Mouse (Mus musculus) gastrocnemius, adult 8-10 months (tissue): ENCODE data around the gene Arhgef2. TPM values are rescaled to one million over a fixed set of nuclear protein-coding genes. Genes with fewer than 3 reads are reported as not detected.

ENCODE experiments used
- DNase-seq, 2 experiments: peaks; one replicate each; pipeline ENCODE4 v3.0.0; 2022; ENCODE audit warnings: low spot score in 2 of 2
- total RNA-seq, 4 experiments: library from RNA; stranded (reverse); gene quantifications; 2 replicates each; pipeline ENCODE4 v1.2.4; 2022

The Arhgef2 gene
- total RNA-seq, 4 experiments from 2014 or later, result 13.5 to 19.0 (median 16.6) TPM

DNA sequence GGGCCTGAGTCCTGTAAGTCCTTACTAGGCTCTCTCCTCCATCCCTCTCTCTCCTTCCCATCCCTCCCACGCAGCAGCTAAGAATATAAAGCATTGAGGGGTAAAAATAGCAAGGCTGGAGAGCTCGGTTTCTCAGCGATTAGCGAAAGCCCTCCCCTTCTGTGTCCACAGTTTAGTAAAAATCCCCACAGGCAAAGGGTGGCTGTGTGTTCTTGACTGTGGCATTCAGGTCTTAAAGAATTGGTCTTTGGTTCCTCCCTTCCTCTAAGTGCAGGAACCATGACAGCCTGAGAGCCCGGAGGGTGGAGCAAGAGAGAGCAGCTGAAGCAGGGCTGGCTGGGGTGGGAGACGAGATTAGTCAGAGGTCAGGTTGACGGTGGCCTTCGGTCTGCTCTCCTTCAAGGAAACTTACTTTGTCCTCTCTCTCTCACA is 30.8 kb downstream of the Arhgef2 start:
- no peak for DNase-seq

GRCm38 (mm10) chr3:88637134-88637533 is 31.4 kb downstream of the Arhgef2 start:
- no peak for DNase-seq

DNA sequence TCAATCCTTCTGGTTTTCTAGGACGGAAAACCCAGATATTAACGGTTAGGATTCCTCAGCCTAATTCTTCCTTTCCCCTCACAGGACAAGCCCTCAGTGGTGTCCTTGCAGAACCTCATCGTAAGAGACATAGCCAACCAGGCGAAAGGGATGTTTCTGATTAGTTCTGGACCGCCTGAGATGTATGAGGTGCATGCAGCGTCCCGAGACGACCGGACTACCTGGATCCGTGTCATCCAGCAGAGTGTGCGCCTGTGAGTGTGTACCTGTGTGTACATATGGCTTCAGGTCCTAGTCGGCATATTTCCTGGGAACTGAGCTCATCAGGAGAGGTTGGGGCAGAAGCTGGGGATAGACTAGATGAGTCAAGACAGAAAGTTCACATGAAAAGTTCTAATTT is 33.5 kb downstream of the Arhgef2 start:
- DNase-seq, result no peak

GRCm38 (mm10) chr3:88640676-88641075 is 34.9 kb downstream of the Arhgef2 start:
- peak in 1 of 2 experiments; percentile 30 for DNase-seq

- no peak for DNase-seq
These were observed 37.3 kb downstream of the Arhgef2 start for GRCm38 (mm10) chr3:88643078-88643477.

- DNase-seq, result no peak
These were observed 40.2 kb downstream of the Arhgef2 start for GRCm38 (mm10) chr3:88645937-88646336.

DNA sequence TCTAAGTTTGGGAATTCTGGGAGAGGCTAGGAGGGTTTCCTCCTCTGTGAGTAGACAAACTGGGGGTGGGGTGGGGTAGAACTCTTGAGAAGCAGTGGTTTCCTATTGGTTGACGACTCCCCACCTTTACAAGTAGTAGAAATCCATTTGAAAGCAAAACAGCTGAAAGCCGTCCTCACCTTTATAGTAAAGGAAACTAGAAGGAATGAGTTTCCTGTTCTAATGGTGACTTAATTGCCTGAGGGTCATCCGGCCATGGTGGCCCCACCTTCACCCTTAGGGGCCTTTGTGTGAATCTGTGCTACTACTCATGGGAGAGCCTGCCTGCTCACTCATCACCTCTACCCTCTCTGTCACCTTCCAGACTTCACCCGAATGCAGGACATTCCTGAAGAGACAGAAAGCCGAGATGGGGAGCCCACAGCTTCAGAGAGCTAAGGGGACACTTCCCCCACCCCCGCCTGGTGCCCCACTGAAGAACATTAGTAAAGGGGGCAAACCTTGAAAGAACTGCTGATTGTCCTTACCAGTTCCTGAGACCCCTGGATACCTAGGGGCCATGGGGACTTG is 40.7 kb downstream of the Arhgef2 start:
- DNase-seq, result no peak

DNA sequence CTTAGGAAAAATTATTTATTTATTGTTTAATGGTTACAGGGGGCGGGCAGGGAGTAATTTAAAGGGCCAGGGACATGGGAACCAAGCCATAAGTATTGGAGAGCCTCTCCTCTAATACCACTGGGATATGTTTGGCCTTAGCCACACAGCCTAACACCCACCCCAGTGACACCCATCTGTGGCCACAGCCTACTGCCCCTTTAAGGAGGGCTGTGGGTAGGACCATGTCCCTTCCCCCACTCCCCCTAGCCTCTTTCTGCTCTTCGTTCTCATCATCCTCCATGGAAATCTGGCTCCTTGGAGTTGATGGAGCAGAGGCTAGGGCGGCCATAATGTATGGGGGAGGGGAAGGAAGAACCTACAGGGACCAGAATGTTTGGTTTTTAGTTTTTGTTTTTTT is 41.3 kb downstream of the Arhgef2 start:
- no peak for DNase-seq

DNA sequence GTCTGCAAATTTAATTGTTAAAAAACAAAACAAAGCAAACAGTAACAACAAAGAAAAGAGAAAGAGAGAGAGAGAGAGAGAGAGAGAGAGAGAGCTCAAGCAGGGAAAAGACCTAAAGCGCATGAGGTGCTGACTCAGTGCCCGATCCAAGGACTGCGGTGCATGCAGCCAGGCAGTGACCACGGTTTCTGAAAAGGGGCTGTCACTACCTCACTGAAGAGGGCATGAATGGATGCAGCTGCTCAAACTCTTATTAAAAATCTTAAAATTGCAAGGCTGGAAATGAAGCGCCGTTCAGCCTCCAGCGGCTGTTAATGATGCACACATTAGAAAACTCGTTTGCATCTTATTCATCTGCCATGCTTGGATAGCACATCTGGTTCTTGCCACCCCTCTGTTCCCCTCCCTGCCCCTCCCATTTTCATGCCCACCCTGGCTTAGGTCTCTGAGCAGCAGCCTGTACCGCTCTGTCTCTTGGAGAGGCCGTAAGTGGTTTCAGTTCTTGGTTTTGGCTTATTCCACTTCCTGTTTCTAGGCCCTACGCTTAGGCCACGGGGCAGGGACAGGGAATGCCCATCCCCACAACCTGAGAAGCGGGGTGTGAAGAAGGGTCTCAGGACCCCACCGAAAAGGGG is 42.1 kb downstream of the Arhgef2 start:
- DNase-seq, result no peak

DNA sequence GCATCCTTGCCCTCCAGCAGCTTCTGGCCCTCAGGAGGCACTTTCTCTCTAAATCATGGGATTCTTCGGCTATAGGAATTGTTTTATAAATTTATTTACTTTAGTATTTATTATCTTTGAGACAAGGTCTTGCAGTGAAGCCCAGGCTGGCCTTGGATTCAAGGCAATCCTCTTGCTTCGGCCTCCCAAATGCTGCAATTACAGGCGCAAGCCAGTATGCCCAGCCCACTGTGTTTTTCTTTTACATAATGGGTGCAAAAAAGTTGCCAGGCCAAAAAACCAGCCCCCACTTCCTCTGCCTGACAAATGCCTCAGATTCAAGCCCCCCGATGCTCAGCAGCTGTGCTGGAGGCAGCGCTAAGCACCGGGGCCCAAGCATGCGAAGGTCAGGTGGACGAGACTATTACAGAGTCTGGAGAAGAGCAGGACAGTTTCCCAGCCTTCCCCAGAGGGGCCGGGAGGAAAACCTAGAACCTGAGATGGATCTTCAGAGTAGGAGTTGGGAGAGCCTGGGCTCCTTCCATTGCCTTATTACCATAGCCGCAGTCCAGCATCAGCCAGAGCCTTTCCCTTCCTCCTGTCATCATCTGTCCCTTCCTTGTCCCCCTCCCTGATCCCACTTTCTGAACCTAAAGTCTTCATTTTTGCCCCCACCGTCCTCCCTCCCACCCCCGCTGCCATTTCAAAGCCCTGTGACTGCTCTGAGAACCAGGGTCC is 42.8 kb downstream of the Arhgef2 start:
- no peak for DNase-seq

DNA sequence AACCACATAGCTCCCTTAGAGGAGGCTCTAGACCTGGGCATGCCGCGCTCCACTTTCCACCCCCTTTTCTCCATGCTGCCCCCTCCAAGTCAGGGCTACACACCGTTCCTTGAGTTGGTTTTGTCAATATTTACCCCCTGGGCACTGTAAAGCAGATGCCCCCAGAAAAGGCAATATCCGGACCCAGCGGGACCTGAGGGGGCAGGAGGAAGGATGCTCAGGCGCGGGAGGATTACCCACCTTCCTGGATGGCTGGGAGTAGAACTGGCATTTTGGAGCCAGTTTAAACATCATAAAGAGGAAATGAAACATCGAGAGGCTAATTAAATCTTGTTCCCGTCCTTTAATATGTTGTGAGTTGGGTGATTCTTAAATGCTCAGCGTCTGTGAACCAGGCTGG is 43.4 kb downstream of the Arhgef2 start:
- DNase-seq, result no peak

- DNase-seq, result no peak
These were observed 44.2 kb downstream of the Arhgef2 start for GRCm38 (mm10) chr3:88649967-88650366.

DNA sequence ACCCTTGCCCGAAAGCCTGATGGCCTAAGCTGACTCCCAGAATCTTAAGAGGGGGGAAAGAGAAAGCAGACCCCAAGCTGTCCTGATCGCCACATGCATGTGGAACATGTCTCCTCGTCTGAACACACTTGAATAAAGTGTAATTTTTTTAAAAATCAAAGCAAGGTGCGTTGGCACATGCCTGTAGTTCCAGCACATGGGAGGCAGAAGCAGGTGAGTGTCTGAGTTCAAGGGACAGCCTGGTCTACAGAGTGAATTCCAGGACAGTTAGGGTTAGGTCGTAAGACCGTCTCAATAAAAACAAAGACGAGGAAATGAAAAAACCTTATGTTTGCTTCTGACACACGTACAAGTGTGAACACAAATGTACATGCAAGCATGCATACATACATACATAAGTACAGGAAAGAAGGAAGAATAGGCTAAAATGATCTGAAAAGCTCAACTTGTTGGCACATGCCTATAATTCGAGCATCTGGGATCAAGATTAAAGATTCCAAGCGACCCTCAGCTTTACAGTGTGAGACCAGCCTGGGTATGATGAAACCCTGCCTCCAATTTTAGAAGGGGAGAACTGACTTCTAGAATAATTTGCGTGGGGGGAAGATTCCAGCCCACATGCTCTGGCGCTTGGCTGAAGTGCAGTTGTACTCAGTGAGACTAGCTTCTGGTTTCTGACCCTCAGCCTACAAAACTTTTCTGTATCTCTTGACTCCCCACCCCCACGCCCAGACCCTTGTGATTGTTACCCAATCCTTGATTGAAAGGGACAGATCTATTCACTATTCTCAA is 45.1 kb downstream of the Arhgef2 start:
- DNase-seq, result no peak

- DNase-seq, result no peak
These were observed 46.2 kb downstream of the Arhgef2 start for GRCm38 (mm10) chr3:88651669-88652618.

DNA sequence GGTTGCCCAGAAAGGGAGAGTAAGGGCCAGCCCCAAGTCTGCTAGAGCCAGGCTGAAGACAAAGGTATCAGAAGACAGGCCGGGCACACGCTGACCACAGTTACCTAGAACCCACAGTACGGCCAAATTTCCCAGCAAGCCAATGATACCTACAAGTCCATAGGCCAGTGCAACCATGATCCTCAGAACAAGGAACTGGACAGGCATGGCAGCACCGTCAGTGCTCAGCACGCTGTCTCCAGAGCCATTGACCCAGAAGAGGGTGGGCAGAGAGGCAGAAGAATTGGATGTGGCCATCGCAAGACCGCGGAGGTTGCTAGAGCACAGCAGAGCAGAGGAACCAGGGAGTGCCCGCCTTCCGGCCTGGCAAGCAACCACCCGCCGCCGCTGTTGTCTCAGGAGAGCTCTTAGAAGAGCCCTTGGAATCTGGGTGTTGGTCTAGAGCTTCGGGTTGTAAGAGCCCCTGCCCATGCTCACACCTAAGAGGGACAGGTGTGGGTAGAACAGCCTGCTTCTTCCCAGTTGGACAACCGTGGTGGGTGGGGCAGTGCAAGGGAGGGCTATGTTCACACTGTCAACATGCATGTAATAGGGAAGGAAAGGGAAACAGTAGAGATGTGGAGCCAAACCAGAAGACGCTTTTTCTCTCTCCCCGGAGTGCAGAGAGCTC is 47.2 kb downstream of the Arhgef2 start, which contains the start of gene Rxfp4:
TSS of gene Rxfp4 (minus strand) at position 297 of the 670 bp plus-strand sequence.
- no peak for DNase-seq

GRCm38 (mm10) chr3:88653516-88654370 is 48.0 kb downstream of the Arhgef2 start:
- DNase-seq, result no peak

DNA sequence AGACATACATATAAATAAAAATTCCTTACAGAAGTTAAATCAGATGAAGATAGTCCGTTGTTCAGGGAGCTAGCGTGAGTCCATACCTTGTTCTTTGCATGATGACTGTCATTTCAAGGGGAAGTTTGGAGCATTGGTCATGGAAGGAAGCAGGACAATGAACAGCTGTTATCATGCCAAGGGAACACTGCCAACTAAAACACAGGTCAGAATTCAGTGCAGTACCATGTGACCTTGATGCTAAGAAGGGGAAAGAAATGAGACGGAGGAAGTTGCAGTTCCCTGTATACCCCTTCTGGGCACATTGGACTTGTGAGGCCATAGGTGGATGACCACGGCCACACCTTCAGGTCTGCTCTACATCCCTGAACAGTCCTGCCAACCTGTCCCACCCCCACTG is 48.9 kb downstream of the Arhgef2 start:
- DNase-seq, result no peak

DNA sequence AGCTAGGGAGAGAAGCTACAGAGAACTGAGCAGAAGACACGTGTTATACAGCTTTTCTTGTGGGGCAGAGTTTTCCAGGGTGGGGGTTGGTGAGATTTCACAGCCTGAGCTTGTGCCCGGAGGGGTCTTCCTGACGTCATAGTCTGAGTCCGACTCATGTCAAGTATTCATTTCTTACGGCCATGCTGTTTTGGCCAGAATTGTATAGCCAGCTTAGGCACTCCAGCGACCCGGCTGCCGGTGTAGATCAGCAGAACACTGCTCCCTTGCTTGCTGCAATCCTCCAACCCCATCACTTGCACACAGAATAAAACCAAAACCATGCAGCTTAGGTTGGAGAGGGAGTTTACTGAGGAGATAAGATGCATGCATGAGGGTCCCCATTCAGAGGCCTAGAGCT is 49.9 kb downstream of the Arhgef2 start:
- no peak for DNase-seq

GRCm38 (mm10) chr3:88658441-88659127 is 52.8 kb downstream of the Arhgef2 start:
- DNase-seq, result no peak
